31 mouse cellular contexts compared by ENCODE assay signal in genomic region chr4:74981491-74981890, GRCm38 (mm10).
"Had no signal": no experiment of that assay in that cellular context is flagged by ENCODE, and none has a peak within 500 bp of the region (broad histone marks: within the 10 kb centered on the region; RNA-seq: fewer than 3 reads in every experiment).

No protein-coding gene starts in this region.

- H3K9me3 ChIP-seq: limb, embryonic 12.5 days; limb, embryonic 13.5 days; limb, embryonic 15.5 days; liver, embryonic 12.5 days; liver, embryonic 13.5 days; liver, embryonic 15.5 days; lung, embryonic 15.5 days; megakaryocyte, embryonic 14.5 days; midbrain, embryonic 10.5 days; midbrain, embryonic 12.5 days; midbrain, embryonic 13.5 days; midbrain, embryonic 15.5 days; neural tube, embryonic 12.5 days; neural tube, embryonic 13.5 days had no signal

- H3K9ac ChIP-seq: limb, embryonic 12.5 days; limb, embryonic 13.5 days; limb, embryonic 15.5 days; liver, embryonic 12.5 days; liver, embryonic 13.5 days; liver, embryonic 14.5 days; liver, embryonic 15.5 days; liver, postnatal 0 days; lung, embryonic 15.5 days; midbrain, embryonic 12.5 days; midbrain, embryonic 13.5 days; midbrain, embryonic 15.5 days; neural tube, embryonic 12.5 days; neural tube, embryonic 13.5 days had no signal

- H3K4me2 ChIP-seq: limb, embryonic 12.5 days; limb, embryonic 13.5 days; limb, embryonic 15.5 days; liver, embryonic 11.5 days; liver, embryonic 12.5 days; liver, embryonic 13.5 days; liver, embryonic 15.5 days; lung, embryonic 15.5 days; midbrain, embryonic 11.5 days; midbrain, embryonic 12.5 days; midbrain, embryonic 13.5 days; midbrain, embryonic 15.5 days; neural tube, embryonic 12.5 days; neural tube, embryonic 13.5 days had no signal

- H3K4me3 ChIP-seq: left cerebral cortex, adult 2 months; limb, embryonic 12.5 days; limb, embryonic 13.5 days; limb, embryonic 15.5 days; liver, embryonic 12.5 days; liver, embryonic 13.5 days; liver, embryonic 15.5 days; lung, embryonic 15.5 days; megakaryocyte, embryonic 14.5 days; midbrain, embryonic 10.5 days; midbrain, embryonic 12.5 days; midbrain, embryonic 13.5 days; midbrain, embryonic 15.5 days; myocyte; neural tube, embryonic 12.5 days; neural tube, embryonic 13.5 days had no signal

- H3K27me3 ChIP-seq: limb, embryonic 12.5 days; limb, embryonic 13.5 days; limb, embryonic 15.5 days; liver, embryonic 12.5 days; liver, embryonic 13.5 days; liver, embryonic 15.5 days; lung, embryonic 15.5 days; megakaryocyte, embryonic 14.5 days; midbrain, embryonic 12.5 days; midbrain, embryonic 13.5 days; midbrain, embryonic 15.5 days; neural tube, embryonic 12.5 days; neural tube, embryonic 13.5 days had no signal

- H3K27ac ChIP-seq: left cerebral cortex, adult 2 months; limb, embryonic 12.5 days; limb, embryonic 13.5 days; limb, embryonic 15.5 days; liver, embryonic 12.5 days; liver, embryonic 13.5 days; liver, embryonic 14.5 days; liver, embryonic 15.5 days; lung, embryonic 15.5 days; macrophage; midbrain, embryonic 10.5 days; midbrain, embryonic 12.5 days; midbrain, embryonic 13.5 days; midbrain, embryonic 15.5 days; neural tube, embryonic 12.5 days; neural tube, embryonic 13.5 days had no signal

- DNase-seq: left cerebral cortex, postnatal 4 days; liver; liver, embryonic 13.5 days; liver, postnatal 0 days; lung, adult 18-20 months; lung, adult 2 months; lung, postnatal 14 days; lung, postnatal 36 days; lung, postnatal 4 days; midbrain, embryonic 14.5 days had no signal

- ATAC-seq: liver, embryonic 12.5 days; liver, postnatal 0 days; lung, postnatal 0 days; midbrain, embryonic 13.5 days; midbrain, embryonic 15.5 days; midbrain, embryonic 16.5 days had no signal

- H3K4me1 ChIP-seq: limb, embryonic 12.5 days; limb, embryonic 13.5 days; limb, embryonic 15.5 days; liver, embryonic 12.5 days; liver, embryonic 13.5 days; liver, embryonic 15.5 days; lung, embryonic 15.5 days; megakaryocyte, embryonic 14.5 days; midbrain, embryonic 10.5 days; midbrain, embryonic 12.5 days; midbrain, embryonic 13.5 days; midbrain, embryonic 15.5 days; neural tube, embryonic 12.5 days; neural tube, embryonic 13.5 days had no signal

- H3K36me3 ChIP-seq: limb, embryonic 12.5 days; limb, embryonic 13.5 days; limb, embryonic 15.5 days; liver, embryonic 12.5 days; liver, embryonic 13.5 days; liver, embryonic 15.5 days; lung, embryonic 15.5 days; midbrain, embryonic 10.5 days; midbrain, embryonic 12.5 days; midbrain, embryonic 13.5 days; midbrain, embryonic 15.5 days; neural tube, embryonic 12.5 days; neural tube, embryonic 13.5 days had no signal
